Mouse (Mus musculus): Measurements from ENCODE around the gene Palm2. TPM values are rescaled to one million over a fixed set of nuclear protein-coding genes. Genes with fewer than 3 reads are reported as not detected.
A peak's percentile ranks its signal among the peaks of the same experiment; 100 is the strongest.

Gene Palm2
- polyA plus RNA-seq, 1 experiment from 2014 or later = 7.0 TPM

- no peaks in the 10 kb centered on the region for H3K9me3 ChIP-seq (replicated peaks; ENCODE audit: control insufficient read depth, low read length)
- H3K36me3 ChIP-seq (replicated peaks; ENCODE audit: control insufficient read depth, insufficient read depth, low read depth, low read length) = no peaks in the 10 kb centered on the region
- no peak overlapping the region for H3K4me2 ChIP-seq (ENCODE audit: low read depth, low read length)
- H3K4me1 ChIP-seq (ENCODE audit: control insufficient read depth, insufficient read depth, low read length) = no peaks in the 10 kb centered on the region
- no peak overlapping the region for H3K9ac ChIP-seq (replicated peaks; ENCODE audit: low read length)
- H3K27ac ChIP-seq (replicated peaks; ENCODE audit: low read depth, low read length) = no peak overlapping the region
- 76% methylated on average over 8 of the region's 8 CpGs for WGBS
- no peak for ATAC-seq (replicated peaks; ENCODE audit: insufficient number of reproducible peaks, low FRiP score, low TSS enrichment, low read depth)
- peaks cover 4% of the 10 kb centered on the region; the same call in 1 of the 2 replicates for H3K27me3 ChIP-seq (ENCODE audit: control insufficient read depth, insufficient read depth, low read length)
- DNase-seq (ENCODE audit: low spot score) = no peak
- H3K4me3 ChIP-seq (ENCODE audit: low read depth, low read length) = no peak overlapping the region
Observed at GRCm38 (mm10) chr4:57428317-57428716, 5.7 kb upstream of the Palm2 start.

- DNase-seq (ENCODE audit: low spot score) (no peak), ATAC-seq (replicated peaks; ENCODE audit: insufficient number of reproducible peaks, low FRiP score, low TSS enrichment, low read depth) (peak; percentile 30; the same call in 1 of the 2 replicates)
- Histone ChIP-seq H3K27ac (replicated peaks; ENCODE audit: low read depth, low read length) (no peak overlapping the region), H3K36me3 (replicated peaks; ENCODE audit: control insufficient read depth, insufficient read depth, low read depth, low read length) (no peaks in the 10 kb centered on the region), H3K27me3 (ENCODE audit: control insufficient read depth, insufficient read depth, low read length) (peaks cover 14% of the 10 kb centered on the region), H3K4me1 (ENCODE audit: control insufficient read depth, insufficient read depth, low read length) (no peaks in the 10 kb centered on the region), H3K9ac (replicated peaks; ENCODE audit: low read length) (peak overlapping the region; percentile 51), H3K9me3 (replicated peaks; ENCODE audit: control insufficient read depth, low read length) (no peaks in the 10 kb centered on the region), H3K4me2 (ENCODE audit: low read depth, low read length) (peak overlapping the region; percentile 99), H3K4me3 (ENCODE audit: low read depth, low read length) (peak overlapping the region; percentile 61)
- WGBS = 16% methylated on average over 19 of the region's 19 CpGs
Observed at GRCm38 (mm10) chr4:57434705-57435360, 786 bp downstream of the Palm2 start.

- Histone ChIP-seq H3K36me3 (replicated peaks; ENCODE audit: control insufficient read depth, insufficient read depth, low read depth, low read length) (no peaks in the 10 kb centered on the region), H3K27me3 (ENCODE audit: control insufficient read depth, insufficient read depth, low read length) (peaks cover 14% of the 10 kb centered on the region), H3K4me2 (ENCODE audit: low read depth, low read length) (no peak overlapping the region), H3K9me3 (replicated peaks; ENCODE audit: control insufficient read depth, low read length) (no peaks in the 10 kb centered on the region), H3K27ac (replicated peaks; ENCODE audit: low read depth, low read length) (no peak overlapping the region), H3K4me1 (ENCODE audit: control insufficient read depth, insufficient read depth, low read length) (no peaks in the 10 kb centered on the region), H3K9ac (replicated peaks; ENCODE audit: low read length) (no peak overlapping the region), H3K4me3 (ENCODE audit: low read depth, low read length) (no peak overlapping the region)
- WGBS = 45% methylated on average over 4 of the region's 4 CpGs
- no peak for DNase-seq (ENCODE audit: low spot score)
- ATAC-seq (replicated peaks; ENCODE audit: insufficient number of reproducible peaks, low FRiP score, low TSS enrichment, low read depth) = no peak
Observed at GRCm38 (mm10) chr4:57436286-57436685, 2.2 kb downstream of the Palm2 start.

DNA sequence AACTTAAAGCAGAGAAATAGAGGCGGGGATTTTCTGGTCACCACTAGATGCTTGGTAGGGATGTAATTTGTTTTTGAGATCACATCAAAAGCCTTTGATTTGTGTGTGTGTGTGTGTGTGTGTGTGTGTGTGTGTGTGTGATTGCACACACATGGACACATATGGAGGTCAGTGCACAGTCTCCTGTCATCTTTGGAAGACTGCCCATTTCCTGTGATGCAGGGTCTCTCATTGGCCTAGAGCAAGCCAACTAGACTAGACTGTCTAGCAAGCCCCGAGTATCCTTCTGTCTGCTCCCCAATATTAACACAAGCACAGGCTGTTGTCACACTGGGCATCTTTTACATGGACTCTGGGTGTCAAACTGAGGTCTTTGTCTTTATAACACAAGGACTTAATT is 12.0 kb downstream of the Palm2 start:
- H3K4me2 ChIP-seq (ENCODE audit: low read depth, low read length) = no peak overlapping the region
- no peak for ATAC-seq (replicated peaks; ENCODE audit: insufficient number of reproducible peaks, low FRiP score, low TSS enrichment, low read depth)
- 70% methylated on average over 2 of the region's 2 CpGs for WGBS

GRCm38 (mm10) chr4:57446854-57447444 is 12.9 kb downstream of the Palm2 start:
- Histone ChIP-seq H3K4me3 (ENCODE audit: low read depth, low read length) (no peak overlapping the region), H3K4me1 (ENCODE audit: control insufficient read depth, insufficient read depth, low read length) (no peaks in the 10 kb centered on the region), H3K36me3 (replicated peaks; ENCODE audit: control insufficient read depth, insufficient read depth, low read depth, low read length) (no peaks in the 10 kb centered on the region), H3K27me3 (ENCODE audit: control insufficient read depth, insufficient read depth, low read length) (no peaks in the 10 kb centered on the region), H3K4me2 (ENCODE audit: low read depth, low read length) (no peak overlapping the region), H3K9me3 (replicated peaks; ENCODE audit: control insufficient read depth, low read length) (no peaks in the 10 kb centered on the region), H3K9ac (replicated peaks; ENCODE audit: low read length) (no peak overlapping the region), H3K27ac (replicated peaks; ENCODE audit: low read depth, low read length) (no peak overlapping the region)
- 81% methylated on average over 4 of the region's 4 CpGs for WGBS
- ATAC-seq (replicated peaks; ENCODE audit: insufficient number of reproducible peaks, low FRiP score, low TSS enrichment, low read depth) = no peak
- DNase-seq (ENCODE audit: low spot score) = no peak

More for the DNA sequence above, 12.0 kb downstream of the Palm2 start:
- H3K9me3 ChIP-seq (replicated peaks; ENCODE audit: control insufficient read depth, low read length) = no peaks in the 10 kb centered on the region
- H3K27ac ChIP-seq (replicated peaks; ENCODE audit: low read depth, low read length) = no peak overlapping the region
- no peak overlapping the region for H3K4me3 ChIP-seq (ENCODE audit: low read depth, low read length)
- no peaks in the 10 kb centered on the region for H3K27me3 ChIP-seq (ENCODE audit: control insufficient read depth, insufficient read depth, low read length)
- H3K36me3 ChIP-seq (replicated peaks; ENCODE audit: control insufficient read depth, insufficient read depth, low read depth, low read length) = no peaks in the 10 kb centered on the region
- no peaks in the 10 kb centered on the region for H3K4me1 ChIP-seq (ENCODE audit: control insufficient read depth, insufficient read depth, low read length)
- DNase-seq (ENCODE audit: low spot score) = no peak
- H3K9ac ChIP-seq (replicated peaks; ENCODE audit: low read length) = no peak overlapping the region

- H3K27ac ChIP-seq (replicated peaks; ENCODE audit: low read depth, low read length) = no peak overlapping the region
- H3K9ac ChIP-seq (replicated peaks; ENCODE audit: low read length) = no peak overlapping the region
- H3K27me3 ChIP-seq (ENCODE audit: control insufficient read depth, insufficient read depth, low read length) = no peaks in the 10 kb centered on the region
- H3K9me3 ChIP-seq (replicated peaks; ENCODE audit: control insufficient read depth, low read length) = no peaks in the 10 kb centered on the region
- ATAC-seq (replicated peaks; ENCODE audit: insufficient number of reproducible peaks, low FRiP score, low TSS enrichment, low read depth) (no peak), DNase-seq (ENCODE audit: low spot score) (peak; percentile 77)
- no peaks in the 10 kb centered on the region for H3K36me3 ChIP-seq (replicated peaks; ENCODE audit: control insufficient read depth, insufficient read depth, low read depth, low read length)
- H3K4me2 ChIP-seq (ENCODE audit: low read depth, low read length) = no peak overlapping the region
- H3K4me3 ChIP-seq (ENCODE audit: low read depth, low read length) = no peak overlapping the region
- WGBS = 26% methylated on average over 3 of the region's 3 CpGs
- H3K4me1 ChIP-seq (ENCODE audit: control insufficient read depth, insufficient read depth, low read length) = no peaks in the 10 kb centered on the region
Observed at GRCm38 (mm10) chr4:57451896-57452295, 17.8 kb downstream of the Palm2 start.

GRCm38 (mm10) chr4:57452661-57453060 is 18.6 kb downstream of the Palm2 start:
- H3K4me3 ChIP-seq (ENCODE audit: low read depth, low read length) = no peak overlapping the region
- H3K27ac ChIP-seq (replicated peaks; ENCODE audit: low read depth, low read length) = no peak overlapping the region
- DNase-seq (ENCODE audit: low spot score) (no peak), ATAC-seq (replicated peaks; ENCODE audit: insufficient number of reproducible peaks, low FRiP score, low TSS enrichment, low read depth) (no peak)
- H3K36me3 ChIP-seq (replicated peaks; ENCODE audit: control insufficient read depth, insufficient read depth, low read depth, low read length) = no peaks in the 10 kb centered on the region
- no peaks in the 10 kb centered on the region for H3K27me3 ChIP-seq (ENCODE audit: control insufficient read depth, insufficient read depth, low read length)
- no peak overlapping the region for H3K4me2 ChIP-seq (ENCODE audit: low read depth, low read length)
- no peaks in the 10 kb centered on the region for H3K9me3 ChIP-seq (replicated peaks; ENCODE audit: control insufficient read depth, low read length)
- no peaks in the 10 kb centered on the region for H3K4me1 ChIP-seq (ENCODE audit: control insufficient read depth, insufficient read depth, low read length)
- H3K9ac ChIP-seq (replicated peaks; ENCODE audit: low read length) = no peak overlapping the region
- 91% methylated on average over 5 of the region's 5 CpGs for WGBS

- ATAC-seq (replicated peaks; ENCODE audit: insufficient number of reproducible peaks, low FRiP score, low TSS enrichment, low read depth) = no peak
Observed at GRCm38 (mm10) chr4:57462378-57462777, 28.3 kb downstream of the Palm2 start.

More at GRCm38 (mm10) chr4:57462378-57462777, 28.3 kb downstream of the Palm2 start:
- H3K4me3 ChIP-seq (ENCODE audit: low read depth, low read length) = no peak overlapping the region
- no peak overlapping the region for H3K27ac ChIP-seq (replicated peaks; ENCODE audit: low read depth, low read length)
- no peaks in the 10 kb centered on the region for H3K4me1 ChIP-seq (ENCODE audit: control insufficient read depth, insufficient read depth, low read length)
- peak; percentile 48 for DNase-seq (ENCODE audit: low spot score)
- no peaks in the 10 kb centered on the region for H3K27me3 ChIP-seq (ENCODE audit: control insufficient read depth, insufficient read depth, low read length)
- H3K9ac ChIP-seq (replicated peaks; ENCODE audit: low read length) = no peak overlapping the region
- no peaks in the 10 kb centered on the region for H3K36me3 ChIP-seq (replicated peaks; ENCODE audit: control insufficient read depth, insufficient read depth, low read depth, low read length)
- H3K4me2 ChIP-seq (ENCODE audit: low read depth, low read length) = no peak overlapping the region
- no peaks in the 10 kb centered on the region for H3K9me3 ChIP-seq (replicated peaks; ENCODE audit: control insufficient read depth, low read length)
- 36% methylated on average over 2 of the region's 3 CpGs for WGBS

All from embryonic facial prominence, embryonic 11.5 days (tissue).